Mouse (Mus musculus) gastrocnemius, postnatal 36 days (tissue): ENCODE measurements around the gene Zfp90. TPM values are rescaled to one million over a fixed set of nuclear protein-coding genes. Genes with fewer than 3 reads are reported as not detected.
"Not testable (repeated sequence)": the region's sequence is repeated elsewhere in the genome, so short reads cannot be mapped to it uniquely, and the experiment has no call there.

Experiments
- DNase-seq, 2 experiments: peaks; one replicate each; pipeline ENCODE4 v3.0.0; 2022
- intact Hi-C: fragments of 180-260 bp; cut with DNase I; formaldehyde crosslinking; loops from one replicate; pipeline ENCODE4 v1.15.1; 2025
- total RNA-seq, 2 experiments: library from RNA; stranded (reverse); gene quantifications; 2 replicates each; pipeline ENCODE4 v1.2.3; 2021

Zfp90 gene
- total RNA-seq, 2 experiments from 2014 or later = 0.91 to 1.6 TPM

DNA sequence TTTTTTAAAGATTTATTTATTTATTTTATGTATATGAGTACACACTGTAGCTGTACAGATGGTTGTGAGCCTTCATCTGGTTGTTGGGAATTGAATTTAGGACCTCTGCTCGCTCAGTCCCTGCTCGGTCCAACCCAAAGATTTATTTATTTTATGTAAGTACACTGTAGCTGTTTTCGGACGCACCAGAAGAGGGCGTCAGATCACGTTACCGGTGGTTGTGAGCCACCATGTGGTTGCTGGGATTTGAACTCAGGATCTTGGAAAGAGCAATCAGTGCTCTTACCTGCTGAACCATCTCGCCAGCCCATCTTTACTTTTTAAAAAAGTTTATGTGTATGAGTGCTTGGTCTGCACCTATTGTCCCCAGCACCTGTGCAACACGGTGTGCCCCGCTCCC lies 16.8 kb downstream of the Zfp90 start:
- intact Hi-C loops = loop anchor here (2.0 kb wide), 1 partner anchor 103 kb away; no protein-coding TSS in a partner anchor
- DNase-seq = not testable (repeated sequence)

DNA sequence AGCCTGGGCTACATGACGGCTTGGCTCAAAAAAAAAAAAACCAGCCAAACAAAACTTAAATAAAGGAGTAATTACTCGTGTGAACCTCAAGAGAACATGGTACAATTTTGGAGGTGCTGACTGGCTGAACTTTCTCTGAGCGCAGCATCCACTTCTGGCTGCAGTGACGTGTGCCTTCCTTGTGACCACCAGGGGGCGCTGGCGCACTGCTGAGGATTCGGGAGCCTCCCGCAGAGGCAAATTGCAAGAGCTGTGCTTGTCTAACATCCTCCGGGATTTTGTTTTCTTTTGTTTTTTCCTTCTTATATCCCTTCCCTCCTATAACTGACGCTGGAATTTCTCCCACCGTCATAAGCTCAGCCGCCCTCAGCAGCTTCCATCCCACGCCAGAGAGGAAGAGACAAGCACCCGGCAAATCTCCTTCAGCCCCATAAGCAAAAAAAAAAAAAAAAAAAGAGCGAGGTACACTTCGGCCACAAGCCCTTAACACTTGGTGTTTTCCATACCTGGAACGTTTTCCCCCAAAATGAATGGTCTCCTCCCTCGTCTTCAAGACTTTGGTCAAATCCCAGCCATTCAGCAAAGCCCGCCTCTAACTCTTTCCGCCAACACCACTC lies 17.9 kb downstream of the Zfp90 start:
- DNase-seq = peak; percentile 72 to 76
- intact Hi-C loops = loop anchor here (1.0 to 2.0 kb wide), 2 partner anchors 102 to 214 kb away; no protein-coding TSS in a partner anchor

DNA sequence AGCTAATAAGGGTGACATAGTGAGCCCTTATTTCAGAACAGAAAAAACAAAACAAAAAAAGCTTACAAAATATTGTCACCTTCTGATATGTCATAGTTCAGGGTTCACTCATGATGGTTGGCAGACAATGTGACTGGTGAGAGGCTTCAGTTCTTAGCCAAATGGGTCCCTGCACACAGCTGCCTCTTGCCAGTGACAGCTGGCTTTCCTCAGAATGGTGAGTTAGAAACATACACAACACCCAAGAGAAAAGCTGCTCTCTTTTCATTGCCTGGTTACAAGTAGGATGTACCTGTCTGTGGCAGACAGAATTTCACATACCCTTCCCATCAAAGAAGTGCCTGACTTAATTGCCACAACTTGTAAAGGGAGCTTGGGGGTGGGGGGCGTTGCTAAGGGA lies 18.5 kb downstream of the Zfp90 start:
- intact Hi-C loops = loop anchor here (1.0 to 2.0 kb wide), 2 partner anchors 101 to 214 kb away; no protein-coding TSS in a partner anchor
- no peak for DNase-seq

DNA sequence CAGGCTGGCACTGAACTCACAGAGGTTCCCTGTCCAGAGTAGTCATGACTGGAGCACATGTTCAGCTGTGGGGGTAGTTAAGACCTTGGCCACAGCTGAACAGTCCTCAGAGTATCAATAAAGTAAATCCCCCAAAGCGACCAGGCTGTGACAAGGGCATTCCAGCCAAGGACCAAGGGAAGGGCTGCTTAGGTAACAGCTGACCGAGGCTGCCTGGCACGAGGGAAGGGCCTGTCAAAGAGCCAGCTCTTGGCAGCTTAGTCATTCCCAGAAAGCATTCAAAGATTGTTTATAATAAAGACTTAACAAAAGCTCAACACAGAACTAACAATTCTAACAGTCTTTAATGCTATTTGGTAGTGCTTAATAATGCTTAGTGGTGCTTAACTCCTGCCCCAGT lies 22.7 kb downstream of the Zfp90 start:
- intact Hi-C loops = no loop called here
- no peak for DNase-seq

DNA sequence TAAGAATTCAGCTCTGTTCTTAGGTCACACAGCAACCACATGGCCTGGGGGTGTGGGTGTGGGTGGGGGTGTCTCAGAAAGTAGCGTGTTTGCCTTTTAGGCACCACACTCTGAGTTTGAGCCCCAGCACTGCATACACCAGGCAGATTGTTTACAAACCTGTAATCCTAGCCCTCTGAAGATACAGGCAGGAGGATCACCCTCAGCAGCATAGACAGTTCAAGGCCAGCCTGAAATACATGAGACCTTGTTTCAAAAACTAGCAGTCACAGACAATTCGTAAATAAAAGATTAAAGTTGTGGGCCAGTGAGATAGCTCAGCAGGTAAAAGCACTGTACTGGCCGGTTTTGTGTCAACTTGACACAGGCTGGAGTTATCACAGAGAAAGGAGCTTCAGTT lies 25.0 kb downstream of the Zfp90 start:
- no peak for DNase-seq
- intact Hi-C loops = no loop called here

DNA sequence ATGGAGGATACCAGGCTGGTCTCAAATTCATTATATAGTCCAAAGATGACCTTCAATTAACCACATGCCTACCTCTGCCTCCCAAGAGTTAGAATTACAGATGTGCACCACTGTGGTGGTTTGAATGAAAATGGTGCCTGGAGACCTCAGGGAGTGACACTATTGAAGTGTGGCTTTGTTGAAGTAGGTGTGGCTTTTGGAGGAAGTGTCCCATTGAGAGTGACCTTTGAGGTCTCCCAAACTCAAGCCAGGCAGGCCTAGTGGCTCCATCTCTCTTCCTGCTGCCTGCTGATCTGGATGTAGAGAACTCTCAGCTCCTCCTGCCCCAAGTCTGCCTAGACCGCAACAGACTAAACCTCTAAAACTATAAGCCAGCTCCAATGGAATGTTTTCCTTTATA lies 27.6 kb downstream of the Zfp90 start:
- DNase-seq = no peak
- intact Hi-C loops = no loop called here

DNA sequence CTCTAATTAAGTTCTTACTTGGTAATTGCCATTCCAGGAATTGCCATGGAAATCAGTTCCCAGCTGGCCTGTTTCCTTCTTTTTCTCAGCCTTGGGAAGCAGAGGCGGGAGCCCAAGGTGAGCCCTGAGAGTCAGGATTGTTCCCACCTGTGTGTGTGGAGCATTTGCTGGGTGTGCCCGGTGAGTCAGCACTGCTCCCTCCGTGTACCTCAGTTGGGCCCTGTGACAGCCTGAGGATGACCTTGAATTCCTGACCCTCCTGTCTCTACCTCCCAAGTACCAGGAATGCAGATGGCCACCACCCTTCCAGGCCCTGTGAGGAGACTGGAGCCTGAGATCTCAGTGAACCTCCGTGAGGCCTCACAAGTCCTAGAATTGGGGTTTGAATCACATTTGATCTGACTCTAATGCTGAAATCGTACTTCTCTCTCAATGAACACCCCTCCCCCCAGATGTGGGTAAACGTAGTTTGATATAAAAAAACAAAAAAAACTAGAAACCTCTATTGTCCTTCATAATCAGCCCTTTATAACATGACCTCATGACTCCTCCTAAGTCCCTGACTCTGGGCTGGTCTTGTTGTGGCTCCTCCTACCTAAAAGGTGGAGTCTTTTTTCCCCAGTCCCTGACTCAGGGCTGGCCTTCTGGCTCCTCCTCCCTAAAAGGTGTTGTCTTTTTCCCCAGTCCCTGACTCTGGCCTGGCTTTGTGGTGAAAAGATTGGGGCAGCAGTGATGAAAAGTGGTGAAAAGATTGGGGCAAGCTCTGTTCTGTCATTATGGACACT lies 36.4 kb downstream of the Zfp90 start:
- intact Hi-C loops = no loop called here
- DNase-seq = no peak

DNA sequence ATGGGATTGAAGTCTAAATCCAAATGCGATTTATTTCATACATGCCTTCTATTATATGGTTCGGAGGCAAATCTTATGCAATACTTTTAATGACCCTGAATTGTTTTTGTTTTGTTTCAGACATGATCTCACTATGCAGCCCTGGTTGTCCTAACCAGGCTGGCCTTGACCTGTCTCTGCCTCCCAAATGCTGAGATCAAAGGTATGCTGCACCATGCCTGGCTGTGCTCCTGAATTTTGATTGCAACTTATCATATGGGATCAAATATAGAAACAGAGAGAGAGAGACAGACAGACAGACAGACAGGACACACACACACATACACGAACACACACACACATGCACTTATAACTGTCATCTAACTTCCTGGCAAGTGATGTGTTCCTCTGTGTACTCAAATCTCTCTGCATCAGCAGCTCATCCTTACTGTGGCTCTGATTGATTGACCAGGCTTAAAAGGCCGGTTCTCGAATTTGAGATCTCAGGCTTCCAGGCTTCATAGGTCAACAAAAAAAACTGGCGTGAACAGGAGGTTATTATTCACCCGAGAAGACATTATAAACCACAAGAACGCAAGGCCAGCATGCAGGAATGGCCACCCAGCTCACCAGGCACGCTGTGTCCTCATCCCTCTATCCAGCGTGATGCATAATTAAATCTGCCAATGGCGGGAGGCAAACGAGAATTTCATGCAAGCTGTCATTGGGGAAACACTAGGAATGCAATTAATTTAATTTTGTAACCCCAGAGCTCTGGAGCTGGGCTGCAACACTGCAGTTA lies 37.8 kb downstream of the Zfp90 start:
- intact Hi-C loops = no loop called here
- no peak for DNase-seq

DNA sequence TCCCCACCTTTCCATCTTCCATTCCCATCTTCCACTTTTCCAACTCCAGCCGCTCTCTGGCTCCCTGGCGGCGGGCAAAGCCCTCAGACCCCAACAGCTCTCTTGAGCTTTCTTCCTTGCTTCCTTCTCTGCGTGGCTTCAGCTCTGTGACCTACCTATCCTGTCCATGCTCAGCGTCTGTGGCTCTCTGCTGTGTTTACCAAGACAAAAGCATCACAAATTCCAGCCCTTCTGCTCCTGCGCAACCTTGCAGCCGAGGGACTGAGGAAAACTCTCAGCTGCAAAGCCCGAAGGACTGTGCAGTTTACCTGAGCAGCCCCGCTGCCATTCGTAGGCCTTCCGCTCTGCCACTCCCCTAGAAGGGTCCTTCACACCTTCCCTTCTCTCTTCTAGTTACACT lies 38.9 kb downstream of the Zfp90 start:
- intact Hi-C loops = no loop called here
- no peak for DNase-seq

DNA sequence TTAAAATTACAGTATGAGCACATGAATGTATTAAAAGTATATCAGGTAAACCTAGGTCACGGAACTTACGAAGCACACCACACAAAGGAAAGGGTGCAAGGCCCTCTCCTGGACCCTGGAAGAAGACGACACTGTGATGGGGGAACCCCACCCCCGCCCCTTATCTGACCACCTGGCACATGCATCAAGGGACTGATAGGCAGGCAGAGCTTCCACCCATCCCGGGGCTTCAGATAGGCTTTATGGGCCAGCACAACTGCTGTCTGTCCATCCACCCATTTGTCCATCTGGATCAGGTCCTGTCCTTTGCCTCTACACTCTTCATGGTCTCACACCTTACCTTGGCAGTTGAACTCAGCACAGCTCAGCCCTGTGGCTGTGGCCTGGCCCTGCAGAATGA lies 47.0 kb downstream of the Zfp90 start:
- no peak for DNase-seq
- intact Hi-C loops = no loop called here

DNA sequence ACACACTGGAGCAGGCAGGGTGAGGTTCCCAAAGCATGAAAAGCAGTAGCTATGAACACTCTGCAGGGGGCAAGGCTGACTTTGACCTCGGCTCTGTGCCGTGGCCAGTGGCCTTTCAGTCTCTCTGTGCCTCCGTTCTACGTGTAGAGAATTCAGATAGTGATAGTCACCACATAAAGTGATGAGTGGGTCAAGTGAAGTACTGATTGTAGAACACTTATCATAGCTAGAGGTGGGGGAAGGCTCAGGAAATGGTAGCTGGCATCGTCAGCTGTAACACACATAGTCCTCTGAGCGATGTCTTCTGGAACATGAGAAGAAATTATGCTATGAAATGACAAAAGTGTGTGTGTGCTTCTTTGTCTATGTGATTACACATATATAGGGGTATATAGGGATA lies 48.7 kb downstream of the Zfp90 start:
- intact Hi-C loops = no loop called here
- no peak for DNase-seq

DNA sequence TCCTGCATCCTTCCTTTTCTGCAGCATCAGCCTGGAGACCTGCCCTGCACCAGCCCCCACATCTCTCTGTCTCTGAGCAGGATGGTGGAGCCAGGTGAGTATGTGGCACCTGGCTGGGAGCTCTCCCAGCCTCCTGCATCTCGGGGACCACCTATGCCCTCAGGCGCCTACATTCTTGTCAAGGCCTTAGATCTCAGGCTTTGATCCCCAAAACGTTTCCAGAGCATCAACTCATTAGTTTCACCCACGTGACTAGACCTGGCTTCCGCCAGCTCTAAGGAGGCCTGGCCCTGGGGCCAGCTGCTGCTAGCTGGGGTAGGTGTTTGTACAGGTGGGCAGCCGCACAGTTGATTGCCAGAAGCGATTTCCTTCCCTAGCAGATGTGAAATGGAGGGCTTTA lies 54.4 kb downstream of the Zfp90 start:
- no peak for DNase-seq
- intact Hi-C loops = no loop called here

DNA sequence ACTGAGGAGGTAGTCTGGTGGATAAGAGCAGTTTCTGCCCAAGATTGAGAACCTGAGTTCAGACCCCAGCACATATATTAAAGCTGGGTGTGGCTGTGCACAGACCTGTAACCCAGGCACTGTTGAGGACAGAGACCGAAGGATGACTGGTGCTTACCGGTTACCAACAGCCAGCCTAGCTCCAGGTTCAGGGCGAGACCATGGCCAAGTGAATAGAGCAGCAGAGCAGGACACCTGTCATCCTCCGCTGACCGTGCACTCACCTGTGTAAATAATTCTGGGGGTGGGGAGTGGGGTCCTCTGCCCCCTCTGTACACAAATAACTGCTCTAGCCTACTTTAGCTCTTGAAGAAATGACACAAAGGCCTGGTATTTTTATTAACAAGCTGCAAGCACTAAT lies 58.9 kb downstream of the Zfp90 start:
- DNase-seq = no peak
- intact Hi-C loops = no loop called here

Other genes with a start within 250 kb of the Zfp90 start
- gene Slc7a6, start 246.5 kb upstream of the Zfp90 start, total RNA-seq = 10 to 100 TPM in 1 of 2 experiments, 1 to 10 TPM in 1; 5.9 to 10.1 TPM
- gene Slc7a6os, start 204.4 kb upstream of the Zfp90 start, total RNA-seq = 1 to 10 TPM; 7.2 to 8.1 TPM
- 10 to 100 TPM; 25.4 to 25.5 TPM for gene Prmt7, start 204.4 kb upstream of the Zfp90 start, total RNA-seq
- gene Smpd3, start 77.3 kb upstream of the Zfp90 start, total RNA-seq = under 1 TPM; 0.44 to 0.74 TPM
- not detected for gene 6030452D12Rik, start 85.2 kb downstream of the Zfp90 start, total RNA-seq
- under 1 TPM in 1 of 2 experiments, not detected in 1; 0.10 TPM for gene Cdh3, start 95.6 kb downstream of the Zfp90 start, total RNA-seq
- gene Gm10073, start 158.1 kb downstream of the Zfp90 start, total RNA-seq = 10 to 100 TPM; 77.3 to 89.2 TPM
- under 1 TPM; 0.18 to 0.37 TPM for gene Cdh1, start 188.0 kb downstream of the Zfp90 start, total RNA-seq